9 mouse cellular contexts compared by ENCODE assay signal in the genomic region with DNA sequence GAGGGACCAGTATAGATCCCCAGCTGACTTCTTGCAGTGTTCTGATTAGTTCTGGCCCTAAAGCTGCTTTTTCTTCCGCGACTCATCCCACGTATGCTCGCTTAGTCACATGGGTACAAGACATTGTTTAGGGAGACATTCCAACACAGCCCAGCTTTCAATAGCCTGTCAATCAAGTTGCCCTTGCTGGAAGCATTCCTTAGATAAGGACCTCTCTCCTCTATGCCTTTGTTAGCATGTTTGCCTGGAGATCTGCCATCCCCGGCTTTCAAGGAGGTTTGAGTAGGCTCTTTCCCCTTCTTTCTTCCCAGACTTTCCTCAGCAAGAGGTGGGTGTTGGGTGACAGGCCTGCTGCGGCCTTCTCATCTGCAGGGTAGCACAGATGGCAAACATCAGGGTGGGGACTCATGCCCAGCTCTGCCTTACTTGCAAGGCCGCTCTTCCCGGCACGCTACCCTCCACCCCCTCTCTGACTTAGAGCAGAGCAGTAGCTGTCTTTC.
A peak's percentile ranks its signal among the peaks of the same experiment; 100 is the strongest.
DNase-seq lines count a peak whose midpoint lies in the region; ATAC-seq lines count a peak whose summit lies in the region.
"Had no signal": no experiment of that assay in that cellular context is flagged by ENCODE, and none has a peak within 500 bp of the region (broad histone marks: within the 10 kb centered on the region; RNA-seq: fewer than 3 reads in every experiment).

No protein-coding gene starts in this region.

- 47% methylated on average over 9 of the region's 9 CpGs for WGBS in embryonic facial prominence, embryonic 14.5 days
- 25% methylated on average over 9 of the region's 9 CpGs for WGBS in hindbrain, embryonic 13.5 days
- WGBS in midbrain, embryonic 16.5 days: 29% methylated on average over 9 of the region's 9 CpGs

- DNase-seq in layer of hippocampus, adult 11-12 months (ENCODE audit: low spot score): peak; percentile 21
- DNase-seq in layer of hippocampus, postnatal 25 days (ENCODE audit: extremely low spot score in 1 of 2, low spot score in 1 of 2): no peak
- peak; percentile 58 for DNase-seq in embryonic facial prominence, embryonic 14.5 days (ENCODE audit: low spot score)
- no peak for DNase-seq in adrenal gland, postnatal 25 days
- no peak for DNase-seq in gastrocnemius, postnatal 36 days
- DNase-seq in gastrocnemius, postnatal 4 days (ENCODE audit: low spot score in 2 of 2): no peak
- DNase-seq: liver, embryonic 13.5 days had no signal

- H3K9ac ChIP-seq in embryonic facial prominence, embryonic 14.5 days (ENCODE audit: low read depth, low read length): no peak overlapping the region
- H3K9ac ChIP-seq in hindbrain, embryonic 13.5 days: no peak overlapping the region
- no peak overlapping the region for H3K9ac ChIP-seq in midbrain, embryonic 16.5 days (ENCODE audit: low read depth, low read length)
- H3K9ac ChIP-seq: liver, embryonic 13.5 days had no signal

- H3K36me3 ChIP-seq in embryonic facial prominence, embryonic 14.5 days (ENCODE audit: control insufficient read depth, insufficient read depth, low read length): no peaks in the 10 kb centered on the region
- H3K36me3 ChIP-seq in hindbrain, embryonic 13.5 days: no peaks in the 10 kb centered on the region
- H3K36me3 ChIP-seq in midbrain, embryonic 16.5 days (ENCODE audit: control insufficient read depth, insufficient read depth, low read length): no peaks in the 10 kb centered on the region
- H3K36me3 ChIP-seq: liver, embryonic 13.5 days had no signal

- H3K4me2 ChIP-seq in embryonic facial prominence, embryonic 14.5 days (ENCODE audit: low read depth, low read length): no peak overlapping the region
- H3K4me2 ChIP-seq in hindbrain, embryonic 13.5 days: no peak overlapping the region
- H3K4me2 ChIP-seq in midbrain, embryonic 16.5 days (ENCODE audit: low read length): no peak overlapping the region
- H3K4me2 ChIP-seq: liver, embryonic 13.5 days had no signal

- intact Hi-C loops in gastrocnemius, postnatal 36 days (cut with DNase I): no loop called here

- no peaks in the 10 kb centered on the region for H3K27me3 ChIP-seq in embryonic facial prominence, embryonic 14.5 days (replicated peaks; ENCODE audit: control insufficient read depth, insufficient read depth, low read length)
- no peaks in the 10 kb centered on the region for H3K27me3 ChIP-seq in hindbrain, embryonic 13.5 days
- H3K27me3 ChIP-seq in midbrain, embryonic 16.5 days (ENCODE audit: control insufficient read depth, insufficient read depth, low read depth, low read length): no peaks in the 10 kb centered on the region
- H3K27me3 ChIP-seq: liver, embryonic 13.5 days had no signal

- H3K4me3 ChIP-seq in embryonic facial prominence, embryonic 14.5 days (ENCODE audit: low read depth, low read length): no peak overlapping the region
- H3K4me3 ChIP-seq in hindbrain, embryonic 13.5 days: no peak overlapping the region
- no peak overlapping the region for H3K4me3 ChIP-seq in midbrain, embryonic 16.5 days (ENCODE audit: low read depth, low read length)
- H3K4me3 ChIP-seq: liver, embryonic 13.5 days had no signal

- no peaks in the 10 kb centered on the region for H3K9me3 ChIP-seq in embryonic facial prominence, embryonic 14.5 days (ENCODE audit: control insufficient read depth, low read length)
- no peaks in the 10 kb centered on the region for H3K9me3 ChIP-seq in hindbrain, embryonic 13.5 days
- H3K9me3 ChIP-seq in midbrain, embryonic 16.5 days (replicated peaks; ENCODE audit: control insufficient read depth, low read length, poor library complexity, severe bottlenecking): no peaks in the 10 kb centered on the region
- H3K9me3 ChIP-seq: liver, embryonic 13.5 days had no signal

- 0 out of 2 replicates have a peak, but pooled peaks have one; percentile 60 for ATAC-seq in embryonic facial prominence, embryonic 14.5 days (ENCODE audit: low read depth)
- peak; percentile 66; the same call in 1 of the 2 replicates for ATAC-seq in hindbrain, embryonic 13.5 days (ENCODE audit: low FRiP score)
- 0 out of 2 replicates have a peak, but pooled peaks have one; percentile 48 for ATAC-seq in midbrain, embryonic 16.5 days

- 0 out of 2 replicates have a peak overlapping the region, but pooled peaks have one; percentile 3 for H3K27ac ChIP-seq in embryonic facial prominence, embryonic 14.5 days (replicated peaks; ENCODE audit: low read depth, low read length)
- no peak overlapping the region for H3K27ac ChIP-seq in hindbrain, embryonic 13.5 days
- H3K27ac ChIP-seq in midbrain, embryonic 16.5 days (ENCODE audit: low read length): no peak overlapping the region
- H3K27ac ChIP-seq: liver, embryonic 13.5 days had no signal

- no peaks in the 10 kb centered on the region for H3K4me1 ChIP-seq in embryonic facial prominence, embryonic 14.5 days (ENCODE audit: control insufficient read depth, insufficient read depth, low read length)
- peaks cover 11% of the 10 kb centered on the region; the same call in 1 of the 2 replicates for H3K4me1 ChIP-seq in hindbrain, embryonic 13.5 days (replicated peaks)
- H3K4me1 ChIP-seq in midbrain, embryonic 16.5 days (ENCODE audit: control insufficient read depth, insufficient read depth, low read length): no peaks in the 10 kb centered on the region

Comparison
In these comparisons a context has a peak if more than half of its experiments do, and no peak if none do; other contexts are left out.
1. DNase-seq: peak in layer of hippocampus, adult 11-12 months (single experiment) and embryonic facial prominence, embryonic 14.5 days (single experiment); none in layer of hippocampus, postnatal 25 days (0 of 2), adrenal gland, postnatal 25 days (single experiment), gastrocnemius, postnatal 36 days (0 of 2) and gastrocnemius, postnatal 4 days (0 of 2).
2. Peak in every context shown above with its lines, with median percentiles within 50 percentile points of each other: ATAC-seq.